24 mouse cellular contexts compared by ENCODE assay signal in the genomic region with DNA sequence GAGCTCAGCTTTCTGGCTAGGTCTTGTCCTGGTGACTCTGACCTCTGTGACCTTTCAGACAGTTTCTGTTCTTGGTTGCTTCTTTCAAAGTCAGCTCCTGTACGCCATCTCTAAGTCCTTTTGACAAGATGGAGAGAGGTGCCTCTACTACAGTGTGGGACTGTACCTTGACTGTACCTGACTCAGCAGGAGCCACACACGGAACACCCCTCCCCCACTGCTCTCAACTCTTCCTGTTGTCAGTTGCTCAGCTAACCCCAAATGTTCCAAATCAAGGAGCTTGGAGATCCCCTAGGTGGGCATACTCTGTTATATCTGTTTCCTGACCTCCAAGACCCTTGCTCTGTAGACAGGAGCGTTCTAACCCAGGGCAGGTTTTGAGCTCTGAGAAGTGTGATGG. TPM values are rescaled to one million over a fixed set of nuclear protein-coding genes. Genes with fewer than 3 reads are reported as not detected.
"Had no signal": no experiment of that assay in that cellular context is flagged by ENCODE, and none has a peak within 500 bp of the region (broad histone marks: within the 10 kb centered on the region; RNA-seq: fewer than 3 reads in every experiment).

A gene (minus strand): TSS at position 205 of the 400 bp plus-strand sequence.

- H3K4me3 ChIP-seq: layer of hippocampus, adult 2 months; limb, embryonic 12.5 days; limb, embryonic 15.5 days; midbrain, embryonic 12.5 days; myocyte; neural tube, embryonic 13.5 days; stomach, embryonic 15.5 days had no signal

- H3K27me3 ChIP-seq: limb, embryonic 12.5 days; limb, embryonic 15.5 days; midbrain, embryonic 12.5 days; neural tube, embryonic 13.5 days; stomach, embryonic 15.5 days had no signal

- H3K4me1 ChIP-seq: limb, embryonic 12.5 days; limb, embryonic 15.5 days; midbrain, embryonic 12.5 days; neural tube, embryonic 13.5 days; stomach, embryonic 15.5 days had no signal

- H3K27ac ChIP-seq: kidney, postnatal 0 days; layer of hippocampus, adult 2 months; limb, embryonic 12.5 days; limb, embryonic 15.5 days; liver, embryonic 14.5 days; macrophage; midbrain, embryonic 12.5 days; neural tube, embryonic 13.5 days; stomach, embryonic 15.5 days had no signal

- ATAC-seq: intestine, postnatal 0 days; liver, postnatal 0 days; lung, postnatal 0 days; midbrain, embryonic 16.5 days had no signal

- H3K36me3 ChIP-seq: limb, embryonic 12.5 days; limb, embryonic 15.5 days; midbrain, embryonic 12.5 days; neural tube, embryonic 13.5 days; stomach, embryonic 15.5 days had no signal

- H3K9me3 ChIP-seq: limb, embryonic 12.5 days; limb, embryonic 15.5 days; midbrain, embryonic 12.5 days; neural tube, embryonic 13.5 days; stomach, embryonic 15.5 days had no signal

- H3K4me2 ChIP-seq: limb, embryonic 12.5 days; limb, embryonic 15.5 days; liver, embryonic 11.5 days; lung, embryonic 14.5 days; midbrain, embryonic 12.5 days; neural tube, embryonic 13.5 days; stomach, embryonic 15.5 days had no signal

- H3K9ac ChIP-seq: limb, embryonic 12.5 days; limb, embryonic 15.5 days; liver, embryonic 14.5 days; liver, postnatal 0 days; lung, embryonic 14.5 days; midbrain, embryonic 12.5 days; neural tube, embryonic 13.5 days; stomach, embryonic 15.5 days had no signal

- DNase-seq: kidney, adult 2 months; kidney, postnatal 25 days; layer of hippocampus, adult 9-11 months; left cerebral cortex, postnatal 4 days; liver, postnatal 0 days; lung, embryonic 14.5 days; retina, postnatal 1 day; right cerebral cortex, postnatal 25 days; spleen, adult 18-20 months had no signal

RNA-seq across cellular contexts. Expression of the gene that starts here (rescaled TPM):
- polyA plus RNA-seq: kidney, adult 2 months; large intestine, adult 2 months; liver, embryonic 11.5 days; liver, embryonic 14.5 days; liver, postnatal 0 days; lung, embryonic 14.5 days; macrophage; midbrain, embryonic 12.5 days; midbrain, embryonic 16.5 days; neural tube, embryonic 13.5 days had no signal
